Mouse (Mus musculus) intestine, postnatal 0 days (tissue): ENCODE measurements around the gene Extl2. TPM values are rescaled to one million over a fixed set of nuclear protein-coding genes. Genes with fewer than 3 reads are reported as not detected.

Experiments used
- ATAC-seq: fragments of 200-750 bp; cut with Nextera tagmentation; 2 replicates; pipeline ENCODE4 v1.8.0; 2017; ENCODE audit warnings: mild to moderate bottlenecking, moderate TSS enrichment, moderate library complexity
- H3K27ac ChIP-seq: fragments of 300-500 bp; sonication (generic); 2 replicates; pipeline ENCODE4 v1.5.1; 2014; ENCODE audit warnings: mild to moderate bottlenecking, low read depth, low read length, moderate library complexity
- H3K27me3 ChIP-seq: fragments of 300-500 bp; sonication (generic); replicated peaks from 2 replicates; pipeline ENCODE4 v1.6.1; 2014; ENCODE audit warnings: low read length, mixed read lengths; ENCODE audit not compliant: control insufficient read depth, insufficient read depth
- H3K36me3 ChIP-seq: fragments of 300-500 bp; sonication (generic); 2 replicates; pipeline ENCODE4 v1.6.1; 2014; ENCODE audit warnings: mild to moderate bottlenecking, moderate library complexity; ENCODE audit not compliant: control insufficient read depth, insufficient read depth
- H3K4me1 ChIP-seq: fragments of 300-500 bp; sonication (generic); replicated peaks from 2 replicates; pipeline ENCODE4 v1.6.1; 2014; ENCODE audit warnings: antibody characterized with exemption, low read length, mixed read lengths; ENCODE audit not compliant: control insufficient read depth, insufficient read depth
- H3K4me2 ChIP-seq: fragments of 300-500 bp; sonication (generic); replicated peaks from 2 replicates; pipeline ENCODE4 v1.6.1; 2014; ENCODE audit warnings: low read depth, mild to moderate bottlenecking, moderate library complexity
- H3K4me3 ChIP-seq: fragments of 300-500 bp; sonication (generic); 2 replicates; pipeline ENCODE4 v1.5.1; 2014; ENCODE audit warnings: low read depth, low read length
- H3K9ac ChIP-seq: fragments of 300-500 bp; sonication (generic); 2 replicates; pipeline ENCODE4 v1.6.1; 2014; ENCODE audit warnings: mild to moderate bottlenecking, low read depth, low read length
- H3K9me3 ChIP-seq: fragments of 300-500 bp; sonication (generic); 2 replicates; pipeline ENCODE4 v1.6.1; 2016; ENCODE audit warnings: mixed run types; ENCODE audit not compliant: control insufficient read depth
- CTCF ChIP-seq: sonication (generic); IDR thresholded peaks from 2 replicates; pipeline ENCODE4 v1.5.1; 2016; ENCODE audit warnings: low read depth, mild to moderate bottlenecking, control low read depth, antibody characterized with exemption, moderate library complexity
- WGBS: fragments of 180-500 bp; shearing (Covaris S2); extraction: QIAGEN DNeasy Blood & Tissue Kit; methylation state at CpG from one replicate; pipeline ENCODE4 v1.1.7; 2014; 5-methylcytosine and 5-hydroxymethylcytosine counted together
- polyA plus RNA-seq: library from polyadenylated mRNA; unstranded; fragments of >200 nt; fragmentation: Nextera tagmentation; extraction: Ambion mirVana; gene quantifications from 2 replicates; pipeline ENCODE4 v1.2.1, GENCODE M21; 2015

Gene Extl2
- polyA plus RNA-seq: 10.2 and 11.0 TPM in 2 replicates

DNA sequence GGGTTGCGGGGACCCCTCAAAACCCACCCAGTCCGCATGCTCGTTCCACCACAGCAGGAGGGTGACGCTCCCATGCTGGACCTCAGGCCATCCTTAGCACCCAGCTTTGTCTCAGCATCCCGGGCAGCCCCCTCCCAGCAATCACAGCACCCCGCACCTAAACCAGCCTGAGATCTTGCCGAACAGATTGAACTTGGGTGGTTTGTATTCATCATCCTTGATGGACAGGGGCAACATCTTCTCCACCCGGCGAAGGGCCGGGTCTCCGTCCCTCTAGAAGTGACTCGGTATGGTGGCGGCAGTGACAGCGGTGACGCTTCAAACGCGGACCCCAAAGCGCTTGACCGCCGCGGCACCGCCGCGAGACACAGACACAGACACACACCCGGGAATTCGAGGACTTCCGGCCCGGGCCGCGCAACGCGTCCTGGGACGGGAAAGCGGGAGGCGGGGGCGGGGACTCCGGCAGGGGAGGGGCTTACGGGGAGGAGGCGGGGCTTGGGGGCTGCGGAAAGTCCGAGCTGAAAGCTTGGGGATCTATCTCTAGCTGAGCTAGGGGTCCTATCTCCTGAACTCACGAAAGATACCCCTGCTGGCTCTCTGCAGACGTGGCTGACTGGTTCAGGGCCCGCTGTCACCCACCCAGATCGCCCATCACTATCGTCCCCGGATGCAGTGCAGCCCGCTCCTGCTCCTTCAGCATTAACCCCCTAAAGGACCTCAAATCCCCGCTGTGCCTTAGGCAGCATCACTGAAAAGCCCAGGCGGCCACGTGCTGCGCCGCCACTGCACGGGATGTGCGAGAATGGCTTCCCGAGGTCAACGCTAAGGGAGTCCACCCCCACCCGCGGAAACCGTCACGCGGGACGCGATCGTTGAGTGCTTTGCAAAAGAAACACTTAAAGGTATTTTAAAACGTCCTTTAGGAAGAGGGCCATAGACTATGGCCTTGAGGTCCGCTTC is at the start of gene Extl2, which contains the start of gene Slc30a7:
Gene Extl2, plus strand, starts transcription at position 485 of the 963 bp plus-strand sequence.
Gene Slc30a7, minus strand, starts transcription at position 429 of the 963 bp plus-strand sequence.
- no peaks in the 10 kb centered on the region for H3K27me3 ChIP-seq
- H3K4me3 ChIP-seq: peak within 1 kb of the TSS; percentile 94
- no peaks in the 10 kb centered on the region for H3K9me3 ChIP-seq
- ATAC-seq: peak; percentile 95
- TF ChIP-seq CTCF: no peak
- peak within 1 kb of the TSS; percentile 87 for H3K9ac ChIP-seq
- peak within 1 kb of the TSS; percentile 92 for H3K4me2 ChIP-seq
- under 1% methylated on average over 67 of the region's 67 CpGs for WGBS
- no peaks in the 10 kb centered on the region; the same call in 1 of the 2 replicates for H3K36me3 ChIP-seq
- no peaks in the 10 kb centered on the region for H3K4me1 ChIP-seq
- H3K27ac ChIP-seq: peak within 1 kb of the TSS; percentile 90

DNA sequence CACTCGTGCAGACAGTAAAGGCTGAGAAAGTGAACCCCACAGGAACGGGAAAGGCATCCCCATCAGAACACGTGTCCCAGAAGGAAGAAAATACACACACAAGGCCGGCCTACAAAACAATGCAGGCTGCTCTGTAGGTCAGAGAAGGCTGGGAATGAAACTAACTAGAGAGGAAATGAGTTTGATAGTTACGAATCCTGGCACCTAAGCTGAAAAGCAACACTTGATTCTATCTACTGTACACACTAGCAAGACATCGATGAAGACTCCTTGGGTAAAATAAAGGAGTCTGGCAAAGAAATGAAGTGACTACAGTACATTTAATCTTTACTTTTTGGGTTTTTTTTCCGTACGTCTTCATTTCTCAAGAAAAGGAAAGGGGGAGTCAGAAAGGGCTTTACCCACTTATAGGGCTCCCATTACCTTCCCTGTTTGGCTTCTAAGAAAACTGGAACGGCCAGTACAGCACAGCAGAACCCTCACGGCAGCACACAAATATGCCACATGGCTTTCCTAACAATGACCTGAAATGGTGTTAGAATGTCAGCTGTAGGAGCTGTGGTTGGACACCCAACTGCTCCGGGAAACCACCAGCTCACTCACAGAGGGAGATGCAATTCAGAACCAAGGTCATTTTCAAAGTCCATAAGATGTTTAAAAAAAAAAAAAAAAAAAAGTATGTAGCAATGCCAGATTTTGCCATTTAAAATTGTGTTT is 45.8 kb upstream of the Extl2 start:
- H3K27me3 ChIP-seq: no peaks in the 10 kb centered on the region
- 90% methylated on average over 11 of the region's 11 CpGs for WGBS
- ATAC-seq: no peak
- H3K27ac ChIP-seq: no peak overlapping the region
- no peaks in the 10 kb centered on the region for H3K4me1 ChIP-seq
- H3K4me2 ChIP-seq: no peak overlapping the region
- H3K4me3 ChIP-seq: no peak overlapping the region
- H3K9ac ChIP-seq: no peak overlapping the region
- no peak for TF ChIP-seq CTCF
- H3K36me3 ChIP-seq: peaks cover 32% of the 10 kb centered on the region
- no peaks in the 10 kb centered on the region for H3K9me3 ChIP-seq

DNA sequence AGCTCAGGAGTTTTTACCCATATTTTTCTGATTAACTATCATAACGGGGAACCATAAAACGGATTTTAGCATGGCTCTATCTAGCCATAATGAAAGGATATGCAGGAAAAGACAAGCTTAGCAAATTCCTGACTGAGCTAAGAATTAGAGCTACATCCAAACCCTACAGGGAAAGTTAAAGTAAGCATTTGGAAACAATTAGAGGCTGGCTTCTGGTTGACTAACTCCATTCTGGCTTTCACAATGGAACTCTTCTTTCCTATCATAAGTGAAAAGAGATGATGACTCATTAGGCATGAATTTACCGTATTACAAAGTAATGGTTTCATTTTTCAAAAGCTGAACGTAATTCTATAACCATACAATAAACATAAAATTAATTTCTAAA is 45.2 kb upstream of the Extl2 start:
- no peak for ATAC-seq
- TF ChIP-seq CTCF: no peak
- Histone ChIP-seq H3K4me2 (no peak overlapping the region), H3K27me3 (no peaks in the 10 kb centered on the region), H3K4me3 (no peak overlapping the region), H3K9ac (no peak overlapping the region), H3K27ac (no peak overlapping the region), H3K4me1 (no peaks in the 10 kb centered on the region), H3K9me3 (no peaks in the 10 kb centered on the region), H3K36me3 (peaks cover 31% of the 10 kb centered on the region)
- 82% methylated on average over 4 of the region's 4 CpGs for WGBS

DNA sequence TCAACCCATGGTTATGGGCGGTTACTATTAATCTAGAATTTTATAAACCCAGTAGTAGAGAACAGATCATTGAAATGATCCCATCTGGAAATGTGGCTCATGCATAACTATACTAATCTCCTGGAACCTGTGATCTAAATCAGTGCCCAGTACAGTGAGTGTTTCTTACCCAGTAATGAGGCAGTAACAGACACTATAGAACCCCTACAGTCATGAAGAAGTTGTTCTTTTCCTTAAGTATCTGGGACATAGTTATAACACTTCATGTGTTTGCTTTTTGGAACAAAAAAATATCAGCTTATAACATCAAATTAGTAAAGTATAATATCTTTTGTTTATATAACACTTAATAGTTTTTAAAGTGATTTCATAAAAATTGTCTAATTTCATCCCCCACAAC is 43.7 kb upstream of the Extl2 start:
- WGBS: 95% methylated on average over 1 of the region's 1 CpGs
- peaks cover 18% of the 10 kb centered on the region; the same call in 1 of the 2 replicates for H3K36me3 ChIP-seq
- H3K4me1 ChIP-seq: no peaks in the 10 kb centered on the region
- no peak for TF ChIP-seq CTCF
- ATAC-seq: no peak
- H3K27me3 ChIP-seq: no peaks in the 10 kb centered on the region
- no peak overlapping the region for H3K9ac ChIP-seq
- no peaks in the 10 kb centered on the region for H3K9me3 ChIP-seq
- no peak overlapping the region for H3K4me3 ChIP-seq
- H3K4me2 ChIP-seq: no peak overlapping the region
- no peak overlapping the region for H3K27ac ChIP-seq

DNA sequence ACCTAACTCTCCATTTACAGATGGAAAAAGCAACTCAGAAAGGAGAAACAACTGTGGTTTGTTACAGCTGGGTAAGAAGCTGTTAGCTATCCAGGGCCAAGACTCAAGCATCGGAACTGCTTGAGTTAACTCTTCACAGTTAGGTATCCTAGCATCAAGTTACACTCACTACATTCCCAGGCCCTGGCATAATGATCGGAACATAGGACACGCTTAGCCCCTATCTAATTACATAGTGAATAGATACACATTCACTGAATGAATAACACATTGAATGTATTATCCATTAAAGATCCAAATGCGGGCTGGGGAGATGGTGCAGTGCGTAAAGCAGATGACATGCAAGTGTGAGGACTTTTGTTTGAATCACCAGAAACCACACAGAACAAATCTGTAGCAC is 43.2 kb upstream of the Extl2 start:
- ATAC-seq: no peak
- H3K9me3 ChIP-seq: no peaks in the 10 kb centered on the region
- no peak overlapping the region for H3K9ac ChIP-seq
- TF ChIP-seq CTCF: no peak
- H3K27ac ChIP-seq: no peak overlapping the region
- H3K36me3 ChIP-seq: peaks cover 13% of the 10 kb centered on the region; the same call in 1 of the 2 replicates
- no peaks in the 10 kb centered on the region for H3K4me1 ChIP-seq
- no peak overlapping the region for H3K4me3 ChIP-seq
- H3K27me3 ChIP-seq: no peaks in the 10 kb centered on the region
- H3K4me2 ChIP-seq: no peak overlapping the region
- WGBS: 85% methylated on average over 5 of the region's 5 CpGs
